Mouse (Mus musculus): ENCODE data around the gene Nipa1. TPM values are rescaled to one million over a fixed set of nuclear protein-coding genes. Genes with fewer than 3 reads are reported as not detected.

Nipa1 gene
- total RNA-seq, 4 experiments from 2014 or later: 56.1 to 63.1 (median 61.7) TPM

DNA sequence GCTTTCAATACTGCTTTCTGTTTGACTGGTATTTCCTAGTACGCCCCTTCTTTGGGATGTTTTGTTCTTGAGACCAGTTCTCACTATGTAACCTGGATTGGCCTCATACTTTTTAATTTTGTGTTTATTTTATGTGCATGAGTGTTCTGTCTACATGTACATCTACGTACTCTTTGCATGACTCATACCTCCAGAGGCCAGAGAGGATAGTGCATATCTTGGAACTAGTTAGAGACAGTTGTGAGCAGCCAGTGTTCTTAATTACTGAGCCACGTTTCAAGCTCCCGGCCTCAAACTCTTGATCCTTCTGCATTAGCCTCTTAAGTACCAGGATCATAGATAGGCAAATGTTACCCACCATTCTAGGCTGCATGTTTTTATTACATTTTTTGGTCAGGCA, 81.4 kb downstream of the Nipa1 start:
- no peak for DNase-seq (ENCODE audit: low spot score in 2 of 2)

DNA sequence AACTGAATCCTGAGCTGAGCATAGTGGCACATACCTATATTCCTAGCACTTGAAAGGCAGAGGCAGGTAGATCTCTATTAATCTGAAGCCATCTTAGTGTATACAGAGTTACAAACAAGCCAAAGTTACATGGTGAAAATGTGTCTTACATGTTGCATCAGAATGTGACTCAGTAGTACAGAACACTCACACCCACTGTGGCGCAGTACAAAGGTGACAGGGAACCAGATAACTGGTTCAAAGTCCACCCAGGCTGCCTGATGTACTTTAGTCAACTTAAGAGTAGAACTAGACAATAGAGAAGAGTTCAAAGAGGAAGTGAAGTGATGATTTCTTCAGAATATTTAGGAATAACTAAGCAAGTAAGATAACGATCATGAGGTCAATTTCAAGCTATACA, 84.7 kb downstream of the Nipa1 start:
- no peak for DNase-seq (ENCODE audit: low spot score in 2 of 2)

DNA sequence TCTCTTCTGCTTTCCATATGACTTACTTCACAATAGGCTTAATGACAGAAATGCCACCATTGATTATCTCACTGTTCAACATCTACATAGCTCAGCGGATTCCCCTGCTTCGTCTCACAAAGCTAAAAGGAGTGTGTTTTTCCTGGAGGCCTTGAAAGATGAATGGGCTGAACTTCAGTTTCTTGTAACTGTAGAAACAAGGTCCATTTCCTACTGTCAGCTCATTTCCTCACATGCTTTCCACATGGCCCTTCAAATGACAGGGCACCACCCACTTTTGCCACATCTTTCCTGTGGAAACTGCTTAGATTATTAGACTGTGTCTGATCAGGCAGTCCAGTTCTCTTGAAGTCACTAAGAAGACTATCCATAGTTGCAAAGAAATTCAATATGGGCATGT, 91.1 kb downstream of the Nipa1 start:
- no peak for DNase-seq (ENCODE audit: low spot score in 2 of 2)

Other genes starting within 250 kb of the Nipa1 start
- gene Tubgcp5, start 225.8 kb downstream of the Nipa1 start, total RNA-seq (2022): 10 to 100 TPM; 29.9 to 40.8 (median 36.8) TPM
- gene Cyfip1, start 178.2 kb downstream of the Nipa1 start, total RNA-seq (2022): 100 to 1,000 TPM; 105 to 146 (median 123) TPM
- 10 to 100 TPM; 46.9 to 59.8 (median 54.4) TPM for gene Nipa2, start 57.5 kb downstream of the Nipa1 start, total RNA-seq (2022)
- gene Herc2, start 30.2 kb upstream of the Nipa1 start, total RNA-seq (2022): 100 to 1,000 TPM; 121 to 145 (median 135) TPM
- under 1 TPM; 0.22 to 0.73 (median 0.34) TPM for gene Oca2, start 219.8 kb upstream of the Nipa1 start, total RNA-seq (2022)

Measured in layer of hippocampus, adult 8-10 months (tissue).